9 mouse cellular contexts compared by ENCODE assay signal in the genomic region with DNA sequence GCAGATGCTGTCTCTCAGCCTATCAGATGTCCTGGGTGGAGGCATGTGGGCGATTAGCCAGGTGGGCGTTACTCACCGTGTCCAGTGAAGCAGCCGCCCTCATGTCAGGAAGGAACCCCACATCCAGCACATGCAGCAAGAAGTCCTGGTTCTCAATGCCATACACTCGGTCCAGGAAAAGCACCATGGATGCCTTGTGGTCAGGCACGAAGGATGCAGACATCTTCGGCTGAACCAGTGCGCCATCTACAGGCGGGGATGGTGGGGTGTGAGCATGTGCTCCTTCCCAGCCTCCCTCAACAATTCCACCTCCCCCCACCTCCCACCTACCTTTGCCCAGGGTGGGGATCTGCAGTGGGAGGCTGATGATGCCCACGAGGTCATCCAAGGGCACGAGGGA. TPM values are rescaled to one million over a fixed set of nuclear protein-coding genes. Genes with fewer than 3 reads are reported as not detected.
DNase-seq lines count a peak whose midpoint lies in the region; ATAC-seq and TF ChIP-seq lines count a peak whose summit lies in the region.
"Had no signal": no experiment of that assay in that cellular context is flagged by ENCODE, and none has a peak within 500 bp of the region (broad histone marks: within the 10 kb centered on the region; RNA-seq: fewer than 3 reads in every experiment).

No protein-coding gene starts in this region.

- 23% methylated on average over 11 of the region's 11 CpGs for WGBS in cerebellum, adult 2 months
- 54% methylated on average over 11 of the region's 11 CpGs for WGBS in spleen, adult 2 months
- 30% methylated on average over 11 of the region's 11 CpGs for WGBS in forebrain, embryonic 14.5 days
- 43% methylated on average over 11 of the region's 11 CpGs for WGBS in limb, embryonic 11.5 days

- no peaks in the 10 kb centered on the region for H3K4me1 ChIP-seq in cerebellum, adult 2 months (ENCODE audit: control insufficient read depth, insufficient read depth, low read length)
- H3K4me1 ChIP-seq in spleen, adult 2 months (ENCODE audit: control insufficient read depth, insufficient read depth, insufficient read length) = no peaks in the 10 kb centered on the region; the same call in 1 of the 2 replicates
- peaks cover 26% of the 10 kb centered on the region for H3K4me1 ChIP-seq in forebrain, embryonic 14.5 days (ENCODE audit: control insufficient read depth, insufficient read depth, low read length)
- H3K4me1 ChIP-seq in limb, embryonic 11.5 days (ENCODE audit: control insufficient read depth, insufficient read depth, low read length) = peaks cover 2% of the 10 kb centered on the region; the same call in 1 of the 2 replicates

- peak in 1 of 2 experiments; percentile 16 for DNase-seq in cerebellum, adult 2 months
- DNase-seq in cerebellum, adult 11-12 months = no peak
- no peak for DNase-seq in spleen, adult 2 months (ENCODE audit: low read depth in 1 of 2, low spot score in 2 of 2)
- no peak for DNase-seq in spleen, postnatal 14 days (ENCODE audit: low spot score in 2 of 2)
- DNase-seq in forebrain, embryonic 14.5 days (ENCODE audit: low spot score) = peak; percentile 71
- peak; percentile 65 for DNase-seq in limb, embryonic 11.5 days (ENCODE audit: low spot score)
- DNase-seq in retina, postnatal 1 day = peak; percentile 63
- no peak for DNase-seq in adipocyte (ENCODE audit: low spot score)
- DNase-seq: liver, embryonic 13.5 days had no signal

- peak overlapping the region; percentile 58; the same call in 1 of the 2 replicates for H3K9ac ChIP-seq in forebrain, embryonic 14.5 days (ENCODE audit: low read length)
- H3K9ac ChIP-seq in limb, embryonic 11.5 days (ENCODE audit: low read length) = no peak overlapping the region
- H3K9ac ChIP-seq: liver, embryonic 13.5 days had no signal

- peak; percentile 30; the same call in 1 of the 2 replicates for TF ChIP-seq CTCF in cerebellum, adult 2 months (IDR thresholded peaks at IDR 0.05; ENCODE audit: borderline replicate concordance, insufficient read depth, low read depth, low read length)
- peak; percentile 33; the same call in 1 of the 2 replicates for TF ChIP-seq CTCF in spleen, adult 2 months (IDR thresholded peaks at IDR 0.05; ENCODE audit: extremely low read depth, insufficient read depth, insufficient read length, insufficient replicate concordance)

- ATAC-seq in forebrain, embryonic 14.5 days = no peak
- ATAC-seq in limb, embryonic 11.5 days (ENCODE audit: insufficient number of reproducible peaks, low FRiP score, low TSS enrichment, low read depth) = no peak

- H3K9me3 ChIP-seq in forebrain, embryonic 14.5 days (replicated peaks; ENCODE audit: control insufficient read depth, low read length) = no peaks in the 10 kb centered on the region
- no peaks in the 10 kb centered on the region for H3K9me3 ChIP-seq in limb, embryonic 11.5 days (ENCODE audit: control insufficient read depth, low read length)
- H3K9me3 ChIP-seq: liver, embryonic 13.5 days had no signal

- no peaks in the 10 kb centered on the region for H3K36me3 ChIP-seq in spleen, adult 2 months (ENCODE audit: control insufficient read depth, insufficient read depth, low read length)
- no peaks in the 10 kb centered on the region for H3K36me3 ChIP-seq in forebrain, embryonic 14.5 days (ENCODE audit: control insufficient read depth, insufficient read depth, low read length)
- H3K36me3 ChIP-seq in limb, embryonic 11.5 days (ENCODE audit: control insufficient read depth, insufficient read depth, low read length) = no peaks in the 10 kb centered on the region
- H3K36me3 ChIP-seq: liver, embryonic 13.5 days had no signal

- no peak for TF ChIP-seq POLR2A in cerebellum, adult 2 months (IDR thresholded peaks at IDR 0.05; ENCODE audit: borderline replicate concordance, insufficient read depth, low read length)
- no peak for TF ChIP-seq POLR2A in spleen, adult 2 months (IDR thresholded peaks at IDR 0.05; ENCODE audit: low read depth, low read length)

- H3K27ac ChIP-seq in cerebellum, adult 2 months (ENCODE audit: insufficient read depth, low read length) = no peak overlapping the region
- H3K27ac ChIP-seq in spleen, adult 2 months (ENCODE audit: insufficient read depth, low read length) = no peak overlapping the region
- H3K27ac ChIP-seq in forebrain, embryonic 14.5 days (ENCODE audit: low read depth, low read length) = peak overlapping the region; percentile 93; the same call in 1 of the 2 replicates
- no peak overlapping the region for H3K27ac ChIP-seq in limb, embryonic 11.5 days (replicated peaks; ENCODE audit: low read depth, low read length)
- H3K27ac ChIP-seq: liver, embryonic 13.5 days had no signal

- peak overlapping the region; percentile 65 for H3K4me2 ChIP-seq in forebrain, embryonic 14.5 days (ENCODE audit: low read length)
- H3K4me2 ChIP-seq in limb, embryonic 11.5 days (ENCODE audit: low read depth, severe bottlenecking) = no peak overlapping the region
- H3K4me2 ChIP-seq: liver, embryonic 13.5 days had no signal

- no peaks in the 10 kb centered on the region for H3K27me3 ChIP-seq in cerebellum, adult 2 months (ENCODE audit: control insufficient read depth, insufficient read depth, low read length)
- H3K27me3 ChIP-seq in spleen, adult 2 months (ENCODE audit: control insufficient read depth, insufficient read depth, low read length) = 0 out of 2 replicates have a peak, but pooled peaks cover 1% of the 10 kb centered on the region
- no peaks in the 10 kb centered on the region for H3K27me3 ChIP-seq in forebrain, embryonic 14.5 days (replicated peaks; ENCODE audit: control insufficient read depth, insufficient read depth, low read length)
- H3K27me3 ChIP-seq in limb, embryonic 11.5 days (ENCODE audit: control insufficient read depth, insufficient read depth, low read length) = peaks cover 10% of the 10 kb centered on the region; the same call in 1 of the 2 replicates

- H3K4me3 ChIP-seq in cerebellum, adult 2 months (replicated peaks; ENCODE audit: insufficient read depth, low read depth, low read length) = no peak overlapping the region
- H3K4me3 ChIP-seq in spleen, adult 2 months (ENCODE audit: extremely low read depth, insufficient read depth, insufficient read length) = no peak overlapping the region
- H3K4me3 ChIP-seq in forebrain, embryonic 14.5 days (ENCODE audit: low read depth, low read length) = peak overlapping the region; percentile 45
- H3K4me3 ChIP-seq in limb, embryonic 11.5 days (ENCODE audit: low read depth, low read length) = no peak overlapping the region
- H3K4me3 ChIP-seq: liver, embryonic 13.5 days had no signal

RNA-seq across cellular contexts. Expression of a gene that starts 52.3 kb away (rescaled TPM):
- polyA plus RNA-seq in cerebellum, adult 2 months (2012; rRNA removed) = 9.5 and 12.1 TPM in 2 replicates
- polyA plus RNA-seq in spleen, adult 2 months (2012; rRNA removed) = 0.27 TPM in 2 replicates
- polyA plus RNA-seq in forebrain, embryonic 14.5 days (2014; fragmentation: Nextera tagmentation; extraction: Ambion mirVana) = 5.0 and 6.2 TPM in 2 replicates
- polyA plus RNA-seq in limb, embryonic 11.5 days (2014; fragmentation: Nextera tagmentation; extraction: Ambion mirVana) = 2.5 and 2.7 TPM in 2 replicates

Comparison
In these comparisons a context has a peak if more than half of its experiments do, and no peak if none do; other contexts are left out.
1. DNase-seq: peak in forebrain, embryonic 14.5 days (single experiment), limb, embryonic 11.5 days (single experiment) and retina, postnatal 1 day (single experiment); none in cerebellum, adult 11-12 months (single experiment), spleen, adult 2 months (0 of 2), spleen, postnatal 14 days (0 of 2) and adipocyte (single experiment).